Mouse (Mus musculus): ENCODE data around the gene Uck1.
"Not testable (repeated sequence)": the region's sequence is repeated elsewhere in the genome, so short reads cannot be mapped to it uniquely, and the experiment has no call there.

Uck1 gene

DNA sequence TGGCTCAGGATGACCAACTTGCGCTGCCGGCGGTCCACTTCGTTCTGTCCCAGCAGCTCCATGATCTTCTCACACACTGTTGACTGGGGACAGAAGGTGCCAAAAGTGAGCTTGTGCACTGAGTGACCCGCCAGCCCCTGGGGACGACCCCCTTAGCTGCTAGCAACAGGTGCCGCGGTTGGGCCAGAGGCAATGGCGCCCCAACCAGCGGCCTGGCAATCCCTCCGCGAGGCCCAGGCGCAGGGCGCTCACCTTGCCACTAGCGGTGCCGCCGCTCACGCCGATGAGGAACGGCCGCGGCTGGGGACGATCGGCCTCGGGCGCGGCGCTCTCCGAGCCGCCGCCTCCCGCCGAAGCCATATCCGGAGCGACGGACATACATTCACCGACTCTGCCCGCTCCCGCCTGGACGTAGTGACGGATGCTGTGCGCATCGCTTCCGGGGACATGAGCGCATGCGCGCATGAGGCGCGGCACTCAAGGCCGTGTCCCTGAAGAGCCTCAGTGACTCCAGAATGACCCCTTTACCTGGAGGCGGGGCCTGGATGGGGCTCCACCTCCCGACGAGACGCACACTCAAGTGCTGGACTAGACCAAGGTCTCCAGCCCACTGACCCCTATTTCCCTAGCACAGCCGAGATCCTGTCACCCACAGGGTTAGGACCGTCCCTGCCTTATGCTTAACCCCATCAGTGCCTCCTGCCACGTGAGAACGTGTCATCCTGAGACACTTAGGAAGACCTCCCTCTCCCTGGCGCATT is at the start of gene Uck1:
Uck1 (minus strand) TSS at position 503 of the 761 bp plus-strand sequence.
- DNase-seq (ENCODE audit: low spot score in 2 of 2): peak; percentile 87 to 93

DNA sequence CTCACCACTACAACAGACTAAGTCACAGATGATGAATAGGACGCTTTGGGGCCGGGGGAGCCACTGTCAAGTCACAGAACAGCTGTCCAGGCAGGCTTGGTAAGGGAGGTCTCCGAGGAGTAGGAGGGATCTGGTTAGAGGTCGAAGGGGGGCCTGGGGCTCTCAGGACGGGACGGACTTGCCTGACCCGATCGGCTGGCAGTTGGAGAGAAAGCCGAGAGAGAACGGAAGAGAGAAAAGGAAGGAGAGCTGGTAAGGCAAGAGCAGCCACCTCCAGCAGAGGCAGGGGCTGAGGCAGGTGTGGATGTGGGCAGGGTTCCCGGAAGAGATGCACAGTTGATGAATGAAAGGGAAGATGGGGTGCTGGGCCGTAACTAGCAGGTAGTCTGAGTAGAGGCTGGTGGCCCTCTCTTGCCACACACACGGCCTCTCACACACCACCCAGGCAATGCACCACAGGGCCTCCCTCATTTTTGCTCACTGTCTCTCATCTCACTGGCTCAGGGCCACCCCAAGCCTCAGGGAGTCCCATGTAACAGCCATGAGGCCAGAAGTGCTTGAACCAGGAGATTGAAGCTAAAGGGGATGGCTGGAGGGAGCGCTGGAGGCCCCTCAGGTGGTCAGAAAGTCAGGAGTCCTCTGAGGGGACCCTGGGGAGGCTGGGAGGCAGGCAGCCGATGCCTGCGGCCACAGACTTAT is 49.1 kb upstream of the Uck1 start:
- no peak for DNase-seq (ENCODE audit: low spot score in 2 of 2)

DNA sequence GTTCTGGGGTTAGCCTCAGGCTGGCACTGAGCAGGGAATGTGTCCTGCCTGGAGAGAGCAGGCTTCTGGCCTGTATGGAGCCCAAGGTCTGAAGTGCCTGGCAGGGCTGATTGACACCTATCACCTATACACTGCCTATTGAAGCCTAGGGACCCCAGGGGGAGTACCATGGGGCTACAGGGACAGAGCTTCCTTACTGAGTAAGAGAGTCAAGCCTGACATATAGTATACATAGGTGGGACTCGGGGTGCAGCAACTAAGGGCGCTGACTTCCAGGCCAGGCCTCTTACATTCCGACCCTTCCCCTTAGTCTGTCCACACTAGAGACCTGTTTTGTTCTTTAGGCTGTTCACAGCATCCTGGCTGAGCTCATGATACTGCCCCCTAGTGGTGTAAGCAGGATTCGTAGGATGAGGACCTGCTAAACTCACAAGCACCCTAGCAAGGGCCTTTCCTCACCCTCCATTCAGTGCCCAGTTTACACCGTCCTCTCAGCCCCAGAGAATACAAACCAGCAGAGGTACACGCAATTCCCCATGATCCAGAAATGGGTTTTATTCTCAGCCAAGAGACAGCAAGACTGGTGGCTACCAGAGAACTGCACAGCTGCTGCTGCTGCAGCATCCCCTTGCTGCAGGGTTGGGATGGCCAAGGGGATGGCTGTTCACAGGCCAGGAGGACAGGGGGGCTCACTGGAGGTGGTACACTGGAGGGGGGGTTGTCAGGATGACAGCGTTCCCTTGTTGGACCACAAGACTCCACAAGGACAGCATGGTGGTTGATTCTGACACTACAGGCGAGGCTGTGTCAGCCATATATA is 48.2 kb upstream of the Uck1 start:
- peak; percentile 38 to 64 for DNase-seq (ENCODE audit: low spot score in 2 of 2)

DNA sequence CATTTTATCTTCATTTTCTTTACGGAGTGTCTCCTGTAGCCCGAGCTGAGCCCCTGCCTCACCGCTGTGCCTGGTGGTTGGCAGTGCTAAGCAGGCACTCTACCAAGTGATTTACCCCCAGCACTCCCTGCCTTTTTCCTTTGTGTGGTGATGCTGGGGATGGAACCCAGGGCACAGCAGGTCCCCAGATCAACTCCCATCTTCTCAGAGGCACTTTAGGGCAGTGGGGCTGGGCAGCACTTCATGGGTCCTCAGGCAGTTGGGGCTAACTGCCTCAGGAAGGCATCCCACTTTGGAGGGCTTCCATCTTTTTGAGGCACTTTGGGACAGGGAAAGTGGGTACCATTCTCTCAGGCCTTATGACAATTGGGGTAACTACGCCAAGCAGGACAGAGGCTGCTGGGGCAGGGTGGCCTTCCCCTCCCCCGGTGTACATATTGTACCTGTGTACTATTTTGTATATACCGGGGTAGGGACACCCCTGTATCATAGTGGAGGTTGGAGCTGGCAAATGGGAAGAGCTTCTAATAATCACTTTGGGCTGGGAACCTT is 47.4 kb upstream of the Uck1 start:
- no peak for DNase-seq (ENCODE audit: low spot score in 2 of 2)

DNA sequence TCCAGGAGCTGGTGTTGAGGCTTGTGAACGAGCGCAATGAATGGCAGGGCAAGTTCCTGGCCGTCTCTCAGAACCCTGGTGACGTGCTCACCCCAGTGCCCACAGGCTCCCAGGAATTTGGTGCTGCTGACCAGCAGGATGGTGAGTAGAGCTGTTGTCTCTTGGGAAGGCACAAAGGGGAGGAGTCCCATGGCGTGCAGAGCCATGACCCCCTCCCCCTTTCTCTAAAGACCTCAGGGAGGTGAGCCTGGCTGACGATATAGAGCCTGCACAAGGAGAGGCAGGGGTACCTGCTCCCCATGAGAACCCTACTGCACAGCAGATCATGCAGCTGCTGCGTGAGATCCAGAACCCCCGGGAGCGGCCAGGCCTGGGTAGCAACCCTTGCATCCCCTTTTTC is 46.2 kb upstream of the Uck1 start:
- DNase-seq (ENCODE audit: low spot score in 2 of 2): no peak

DNA sequence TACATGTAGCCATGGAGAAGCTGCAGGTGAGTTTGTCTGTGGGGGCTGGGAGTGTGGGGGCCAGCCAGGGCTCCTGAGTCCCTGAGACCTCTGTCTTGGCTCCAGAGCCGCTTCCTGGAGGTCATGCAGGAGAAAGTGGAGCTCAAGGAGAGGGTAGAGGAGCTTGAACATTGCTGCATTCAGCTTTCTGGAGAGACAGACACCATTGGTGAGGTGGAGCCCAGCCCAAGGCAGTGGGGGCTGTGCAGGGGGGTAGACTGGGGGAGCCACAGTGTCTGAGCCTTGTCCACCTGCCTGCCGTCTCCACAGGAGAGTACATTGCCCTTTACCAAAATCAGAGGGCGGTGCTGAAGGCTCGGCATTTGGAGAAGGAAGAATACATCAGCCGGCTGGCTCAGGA is 45.7 kb upstream of the Uck1 start:
- no peak for DNase-seq (ENCODE audit: low spot score in 2 of 2)

DNA sequence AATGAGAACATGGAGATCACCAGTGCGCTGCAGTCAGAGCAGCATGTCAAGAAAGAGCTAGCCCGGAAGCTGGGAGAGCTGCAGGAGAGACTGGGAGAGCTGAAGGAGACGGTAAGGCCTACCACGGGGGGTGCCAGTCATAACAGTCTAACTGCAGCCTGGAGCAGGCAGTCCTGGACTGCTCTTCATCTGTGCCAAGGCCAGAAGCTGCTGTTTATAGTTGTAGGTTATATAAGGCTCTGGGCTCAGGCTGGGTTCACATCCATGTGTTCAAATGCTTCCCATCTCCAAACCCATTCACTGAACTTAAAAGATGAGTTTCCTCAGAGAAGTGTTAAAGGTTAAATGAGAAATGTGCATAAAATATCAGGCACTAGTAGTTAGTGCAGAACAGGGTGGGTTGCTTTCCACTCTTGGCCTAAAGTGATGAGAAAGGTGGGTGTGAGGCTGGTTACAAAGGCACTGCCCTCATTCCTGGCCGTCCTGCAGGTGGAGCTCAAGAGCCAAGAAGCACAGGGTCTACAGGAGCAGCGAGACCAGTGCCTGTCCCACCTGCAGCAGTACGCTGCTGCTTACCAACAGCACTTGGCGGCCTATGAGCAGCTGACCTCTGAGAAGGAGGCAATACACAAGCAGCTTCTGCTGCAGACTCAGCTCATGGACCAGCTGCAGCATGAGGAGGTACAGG is 44.3 kb upstream of the Uck1 start:
- peak in 1 of 2 experiments; percentile 76 for DNase-seq (ENCODE audit: low spot score in 2 of 2)

DNA sequence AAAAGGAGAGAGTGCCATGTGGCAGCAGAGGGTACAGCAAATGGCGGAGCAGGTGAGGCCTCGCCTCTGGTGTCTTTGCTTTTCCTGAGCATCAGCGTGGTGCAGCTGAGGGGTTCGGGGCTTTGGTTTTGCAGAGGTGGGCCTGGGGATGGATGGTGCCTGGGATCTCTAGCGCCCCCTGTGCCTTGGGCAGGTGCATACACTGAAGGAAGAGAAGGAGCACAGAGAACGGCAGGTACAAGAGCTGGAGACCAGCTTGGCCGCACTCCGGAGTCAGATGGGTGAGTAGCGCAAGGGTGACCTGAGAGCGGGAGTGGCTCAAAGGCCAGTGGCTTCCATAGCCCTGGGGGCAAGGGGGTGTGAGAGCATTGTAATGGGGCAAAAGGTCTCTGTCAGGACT is 43.0 kb upstream of the Uck1 start:
- DNase-seq (ENCODE audit: low spot score in 2 of 2): no peak

DNA sequence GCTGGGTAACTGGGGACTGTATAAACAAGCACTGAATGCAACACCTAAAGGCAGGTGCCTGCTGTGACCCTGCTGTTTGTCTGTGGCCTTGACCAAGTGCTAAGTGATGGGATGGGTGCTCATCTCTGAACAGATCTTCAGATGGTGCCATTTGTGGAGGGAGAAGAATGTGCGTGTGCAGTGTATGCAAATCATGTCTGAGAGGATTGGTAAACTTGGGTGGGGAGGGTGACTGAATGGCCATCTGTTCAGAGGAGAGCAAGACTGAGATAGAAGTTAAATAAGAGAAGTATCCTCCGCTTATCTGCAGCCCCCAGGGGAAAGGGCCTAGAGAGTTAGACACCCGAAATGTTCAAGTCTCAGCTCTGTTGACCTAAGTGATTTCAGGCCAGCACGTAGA is 39.5 kb upstream of the Uck1 start:
- DNase-seq (ENCODE audit: low spot score in 2 of 2): no peak

DNA sequence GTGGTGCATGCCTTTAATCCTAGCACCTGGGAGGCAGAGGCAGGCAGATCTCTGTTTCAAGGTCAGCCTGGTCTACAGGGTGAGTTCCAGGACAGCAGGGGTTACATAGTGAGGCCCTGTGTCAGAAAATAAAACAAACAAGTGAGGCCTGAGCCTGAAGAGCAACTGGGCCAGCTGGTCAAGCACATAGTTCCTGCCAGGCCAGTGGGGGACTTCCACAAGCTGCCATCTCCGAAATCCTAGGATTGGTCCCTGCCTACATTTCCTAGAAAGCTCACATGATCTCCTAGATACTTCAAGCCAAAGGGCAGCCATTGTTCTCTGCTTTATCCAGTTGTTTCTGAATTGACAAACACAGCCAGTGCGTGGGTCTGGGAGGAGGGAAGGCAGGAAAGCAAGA is 35.9 kb upstream of the Uck1 start:
- DNase-seq (ENCODE audit: low spot score in 2 of 2): not testable (repeated sequence)

DNA sequence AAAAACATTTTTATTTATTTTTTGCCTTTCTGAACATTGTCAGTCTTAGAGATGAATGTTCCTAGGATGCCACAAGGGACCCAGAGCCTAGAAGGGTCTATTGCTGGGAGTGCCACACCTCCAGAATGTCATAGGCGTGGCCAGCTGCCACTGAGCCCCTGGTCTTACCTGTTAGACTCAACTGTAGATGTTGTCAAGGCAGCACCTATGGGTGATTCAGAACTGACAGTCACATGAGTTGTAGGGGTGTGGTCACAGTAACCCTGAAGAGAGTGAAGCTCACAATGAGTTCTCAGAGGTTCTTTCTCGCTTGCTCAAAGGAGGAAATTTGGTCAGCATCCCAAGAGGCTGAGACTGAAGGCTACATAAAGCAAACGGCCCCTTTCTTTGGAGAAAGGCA is 35.3 kb upstream of the Uck1 start:
- DNase-seq (ENCODE audit: low spot score in 2 of 2): no peak

DNA sequence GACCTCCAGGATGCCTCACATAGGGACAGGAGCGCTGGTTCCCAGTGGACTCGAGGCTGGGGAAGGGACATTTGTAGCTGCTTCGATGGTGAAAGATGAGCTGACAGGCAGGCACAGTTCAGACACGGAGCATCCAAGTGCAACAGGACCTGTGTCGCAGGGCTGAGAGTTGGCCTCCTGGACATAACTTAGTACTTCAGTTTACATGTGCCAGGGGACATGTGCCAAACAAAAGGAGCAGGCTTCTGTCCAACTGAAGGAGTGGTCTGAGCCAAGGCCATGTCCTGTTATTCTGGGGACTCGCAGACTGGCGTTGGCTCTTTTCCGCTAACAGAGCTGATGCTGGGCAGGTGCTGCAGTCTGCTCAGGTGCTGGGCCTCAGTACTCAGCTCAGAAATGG is 34.4 kb upstream of the Uck1 start:
- no peak for DNase-seq (ENCODE audit: low spot score in 2 of 2)

DNA sequence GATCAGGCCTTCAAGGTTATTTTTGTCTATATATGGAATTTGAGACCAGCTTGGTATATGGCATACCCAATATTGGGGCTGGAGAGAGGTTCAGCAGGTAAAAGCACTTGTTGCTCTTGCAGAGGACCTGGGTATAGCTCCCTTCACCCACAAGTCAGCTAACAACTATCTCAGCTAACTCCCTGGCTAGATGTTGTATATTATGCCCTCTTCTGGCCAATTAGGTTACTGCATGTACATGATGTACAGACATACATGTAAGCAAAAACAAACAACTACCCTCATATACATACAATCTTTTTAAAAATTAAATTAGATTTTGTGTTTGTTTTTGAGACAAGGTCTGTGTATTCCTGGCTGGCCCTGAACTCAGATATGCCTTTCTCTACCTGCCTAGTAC is 29.6 kb upstream of the Uck1 start:
- no peak for DNase-seq (ENCODE audit: low spot score in 2 of 2)

DNA sequence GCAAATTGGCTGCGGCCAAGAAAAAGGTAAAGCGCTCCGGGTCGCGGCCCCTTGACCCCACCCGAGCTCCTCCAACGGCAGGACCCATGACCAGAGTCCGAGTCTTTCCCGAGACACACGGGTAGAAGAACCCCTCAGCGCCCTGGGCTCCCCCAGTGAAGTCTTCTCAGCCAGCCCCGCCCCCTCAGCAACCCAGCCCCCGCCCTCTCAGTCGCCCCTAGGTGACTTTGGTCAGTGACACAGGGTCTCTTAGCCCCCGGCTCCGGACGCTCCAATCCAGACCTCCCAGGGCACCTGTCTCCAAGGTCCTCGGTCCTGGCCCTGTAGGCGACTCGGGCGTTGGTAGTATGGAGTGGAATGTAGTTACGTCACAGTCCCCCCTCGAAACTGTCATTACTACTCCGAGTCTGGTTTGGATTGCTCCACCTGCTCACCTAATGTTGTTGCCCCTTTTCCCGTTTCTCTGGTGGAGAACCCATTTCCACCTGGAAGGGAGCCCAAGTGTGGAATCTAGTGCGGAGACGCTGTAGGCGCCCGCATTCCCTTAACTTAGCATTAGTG is 28.5 kb upstream of the Uck1 start:
- DNase-seq (ENCODE audit: low spot score in 2 of 2): no peak

DNA sequence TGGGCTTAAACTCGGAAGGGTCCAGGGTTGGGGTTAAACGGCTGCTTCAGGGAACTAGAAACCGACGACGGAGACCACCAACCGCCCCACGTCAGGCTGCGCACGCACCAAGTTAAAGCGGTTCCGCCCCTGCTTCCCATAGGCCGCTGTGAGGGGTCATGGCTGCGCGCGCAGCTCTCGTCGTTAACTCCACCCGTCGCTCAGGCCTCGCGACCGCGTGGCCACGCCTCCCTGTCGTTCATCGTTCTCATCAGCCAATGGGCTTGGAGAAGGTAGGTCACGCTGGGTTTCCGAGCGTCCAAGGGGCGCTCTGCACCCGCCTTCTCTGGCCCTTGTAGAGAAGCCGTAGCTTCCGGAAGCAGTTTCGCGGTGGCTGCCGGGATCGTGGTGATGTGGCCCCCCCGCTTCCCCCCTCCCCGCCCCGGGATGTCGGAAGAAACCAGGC is 28.0 kb upstream of the Uck1 start, which contains the start of gene Swi5:
Swi5 (minus strand) TSS at position 153 of the 445 bp plus-strand sequence.
- peak; percentile 98 to 100 for DNase-seq (ENCODE audit: low spot score in 2 of 2)

DNA sequence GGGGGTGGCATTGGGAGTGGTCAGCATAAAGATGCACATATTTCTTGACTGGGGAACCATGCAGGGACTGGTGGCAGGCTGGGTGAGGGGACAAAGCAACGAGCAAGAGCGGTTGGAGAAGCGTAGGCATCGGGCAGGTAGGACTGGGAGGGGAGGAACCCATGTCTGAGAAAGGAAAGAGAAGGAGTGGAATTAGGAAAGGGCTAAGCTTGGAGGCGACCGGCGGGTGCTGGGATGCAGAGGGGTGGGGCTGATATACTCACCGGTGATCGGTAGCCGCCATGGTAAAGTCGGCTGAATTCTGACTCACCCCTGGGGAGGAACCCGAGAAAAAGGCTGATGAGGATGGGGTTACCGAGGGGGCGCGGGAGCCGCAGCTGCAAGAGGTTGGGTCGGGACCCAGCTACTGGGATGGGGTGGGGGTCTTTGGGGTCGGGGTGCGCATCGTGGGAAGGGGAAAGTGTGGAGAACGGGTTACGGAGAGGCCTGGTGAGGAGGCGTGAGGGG is 27.4 kb upstream of the Uck1 start, which contains the start of gene Golga2:
Golga2 (plus strand) TSS at position 51 of the 507 bp plus-strand sequence.
- peak in 1 of 2 experiments; percentile 56 for DNase-seq (ENCODE audit: low spot score in 2 of 2)

DNA sequence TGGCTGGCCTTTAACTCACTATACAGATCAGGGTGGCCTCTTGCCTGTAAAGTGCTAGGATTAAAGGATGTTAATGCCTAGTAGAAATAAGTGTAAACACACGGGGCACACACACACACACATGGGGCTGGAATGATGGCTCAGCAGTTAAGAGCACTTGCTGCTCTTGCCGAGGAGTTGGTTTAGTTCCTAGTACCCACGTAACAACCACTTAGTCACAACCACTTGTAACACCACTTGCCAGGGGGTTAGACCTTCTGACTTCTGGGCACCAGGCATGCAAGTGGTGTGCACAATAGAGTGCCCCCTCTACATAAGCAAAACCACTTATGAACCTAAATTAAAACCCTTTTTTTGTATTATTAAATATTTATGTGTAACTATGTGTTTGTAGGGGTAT is 24.0 kb upstream of the Uck1 start:
- DNase-seq (ENCODE audit: low spot score in 2 of 2): no peak

DNA sequence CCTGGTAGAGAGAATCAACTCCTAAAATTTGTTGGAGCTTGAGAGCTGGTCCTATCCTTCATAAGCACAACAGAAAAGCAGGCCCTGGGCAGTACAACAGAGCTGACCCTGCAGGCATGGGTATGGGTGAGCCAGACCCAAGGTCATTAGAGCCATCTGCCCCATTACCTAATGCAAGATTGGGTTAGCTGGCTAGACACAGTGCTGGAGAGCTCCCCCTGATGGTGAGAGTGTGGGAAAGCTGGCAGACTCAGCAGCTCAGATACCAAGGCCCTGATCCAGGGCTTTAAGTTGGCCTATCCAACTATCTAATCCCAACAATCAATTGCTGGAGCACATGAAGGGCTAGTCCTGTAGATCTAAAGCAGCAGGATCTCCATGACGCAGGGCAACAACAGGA is 22.8 kb upstream of the Uck1 start:
- peak; percentile 36 to 72 for DNase-seq (ENCODE audit: low spot score in 2 of 2)

DNA sequence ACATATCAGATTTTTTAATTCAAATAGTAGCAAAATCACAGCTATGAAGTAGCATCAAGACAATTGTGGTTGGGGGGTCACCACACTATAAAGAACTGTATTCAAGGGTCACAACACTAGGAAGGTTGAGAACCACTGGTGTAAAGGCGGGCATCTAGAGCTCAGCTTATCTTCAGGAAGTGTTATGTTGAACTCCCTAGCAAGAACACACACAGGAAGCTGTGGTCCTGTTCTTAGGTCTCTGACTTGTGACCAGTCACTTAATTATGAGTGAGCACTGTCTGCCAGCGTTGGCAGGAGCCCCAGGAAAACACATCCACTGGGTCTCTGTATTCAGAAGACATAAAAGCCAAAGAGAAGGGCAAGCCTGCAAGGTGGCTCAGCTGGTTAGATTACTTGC is 22.3 kb upstream of the Uck1 start:
- DNase-seq (ENCODE audit: low spot score in 2 of 2): no peak

DNA sequence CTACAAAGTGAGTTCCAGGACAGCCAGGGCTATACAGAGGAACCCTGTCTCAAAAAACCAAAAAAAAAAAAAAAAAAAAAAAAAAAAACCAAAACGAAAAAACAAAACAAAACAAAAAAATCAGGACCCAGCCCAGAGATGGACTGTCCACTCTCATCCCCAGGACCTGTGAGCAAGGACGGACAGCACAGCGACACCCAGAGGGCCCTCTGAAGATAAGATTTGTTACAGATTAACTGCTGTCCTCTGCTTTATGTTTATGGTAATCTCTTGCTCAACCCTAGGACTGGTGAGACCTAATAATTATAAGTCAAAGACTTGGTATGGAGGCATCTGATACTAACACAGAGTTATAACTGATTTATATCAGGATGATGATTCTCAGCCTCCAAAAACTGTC is 15.9 kb upstream of the Uck1 start:
- no peak for DNase-seq (ENCODE audit: low spot score in 2 of 2)

DNA sequence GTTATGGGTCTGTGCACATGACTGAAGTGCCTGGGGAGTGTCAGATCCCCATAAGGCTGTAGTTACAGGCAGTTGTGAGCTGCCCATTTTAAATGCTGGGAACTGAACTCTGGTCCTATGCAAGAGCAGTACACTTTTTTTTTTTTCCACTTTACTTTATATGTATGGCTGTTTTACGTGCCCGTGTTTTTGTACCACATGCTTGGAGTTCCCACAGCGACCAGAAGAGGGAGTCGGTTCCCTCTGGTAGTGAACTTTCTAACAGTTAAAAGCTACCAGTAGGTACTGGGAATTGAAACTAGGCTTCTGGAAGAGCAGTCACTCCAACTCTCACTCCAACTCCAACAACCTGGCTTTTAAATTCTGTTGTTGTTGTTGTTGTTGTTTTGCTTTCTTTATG is 676 bp upstream of the Uck1 start:
- peak; percentile 57 to 87 for DNase-seq (ENCODE audit: low spot score in 2 of 2)

Data from spleen, postnatal 10 days (tissue).